Mouse (Mus musculus): Measurements from ENCODE around the gene Slc25a22. TPM values are rescaled to one million over a fixed set of nuclear protein-coding genes. Genes with fewer than 3 reads are reported as not detected.

The Slc25a22 gene
- 21.7 and 24.5 TPM in 2 replicates for polyA plus RNA-seq (2015; fragmentation: Nextera tagmentation; extraction: Ambion mirVana)

DNA sequence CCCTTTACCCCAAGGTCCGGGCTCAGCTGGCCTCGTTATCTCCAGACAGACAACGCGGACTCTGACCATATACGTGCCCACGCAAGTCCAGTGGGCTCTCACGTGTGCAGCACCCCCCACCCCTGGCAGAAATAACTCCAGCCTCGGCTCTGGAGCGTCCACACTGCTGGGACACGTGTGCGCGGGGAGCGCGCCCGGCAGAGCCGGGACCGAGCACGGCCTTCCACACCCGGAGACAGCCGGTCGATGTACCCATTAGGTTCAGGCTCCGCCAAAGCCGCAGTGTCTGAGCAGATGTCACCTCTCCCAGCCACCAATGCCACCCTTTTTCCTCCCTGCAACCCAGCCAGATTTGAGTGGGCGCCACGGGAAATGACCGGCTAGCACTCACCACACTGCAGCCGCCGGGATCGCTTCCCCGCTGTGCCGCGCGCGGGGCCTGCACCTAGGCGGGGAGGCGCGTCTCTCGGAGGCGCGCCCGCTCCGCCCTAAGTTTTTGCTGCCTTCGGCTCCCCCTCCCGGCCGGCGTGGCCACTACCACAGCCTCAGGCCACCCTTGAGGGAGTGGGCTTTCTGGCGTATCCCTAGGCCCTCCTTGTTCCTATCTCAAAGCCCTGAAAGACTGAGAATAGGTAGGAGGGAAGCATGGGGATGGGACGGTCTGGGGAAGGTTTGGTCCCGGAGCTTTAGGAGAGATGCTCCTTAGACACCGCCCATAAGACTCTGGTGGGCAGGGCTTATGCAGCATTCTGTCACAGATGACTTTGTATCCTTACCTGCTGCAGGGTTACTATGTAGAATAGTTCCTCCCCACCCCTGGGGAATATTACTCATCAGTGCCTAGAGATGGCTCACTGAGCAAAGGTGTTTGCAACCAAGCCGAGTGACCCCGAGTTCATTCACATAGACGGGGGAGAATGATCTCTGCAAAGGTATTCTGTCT, at the start of gene Slc25a22:
Slc25a22 (minus strand) TSS at position 715 of the 943 bp plus-strand sequence.
- Histone ChIP-seq H3K4me2 (ENCODE audit: low read depth, low read length) (peak within 1 kb of the TSS; percentile 97), H3K27me3 (ENCODE audit: control insufficient read depth, insufficient read depth, low read depth, low read length) (no peaks in the 10 kb centered on the region), H3K36me3 (ENCODE audit: control insufficient read depth, insufficient read depth, low read length) (peaks cover 7% of the 10 kb centered on the region; the same call in 1 of the 2 replicates), H3K4me1 (replicated peaks; ENCODE audit: control insufficient read depth, insufficient read depth, low read length) (peaks cover 32% of the 10 kb centered on the region), H3K27ac (ENCODE audit: low read length) (peak within 1 kb of the TSS; percentile 24; the same call in 1 of the 2 replicates), H3K9ac (ENCODE audit: low read length) (peak within 1 kb of the TSS; percentile 81), H3K4me3 (ENCODE audit: low read length) (peak within 1 kb of the TSS; percentile 72), H3K9me3 (ENCODE audit: control insufficient read depth, low read length) (no peaks in the 10 kb centered on the region)
- WGBS = 6% methylated on average over 53 of the region's 53 CpGs
- peak; percentile 80 for ATAC-seq (ENCODE audit: low read depth)

DNA sequence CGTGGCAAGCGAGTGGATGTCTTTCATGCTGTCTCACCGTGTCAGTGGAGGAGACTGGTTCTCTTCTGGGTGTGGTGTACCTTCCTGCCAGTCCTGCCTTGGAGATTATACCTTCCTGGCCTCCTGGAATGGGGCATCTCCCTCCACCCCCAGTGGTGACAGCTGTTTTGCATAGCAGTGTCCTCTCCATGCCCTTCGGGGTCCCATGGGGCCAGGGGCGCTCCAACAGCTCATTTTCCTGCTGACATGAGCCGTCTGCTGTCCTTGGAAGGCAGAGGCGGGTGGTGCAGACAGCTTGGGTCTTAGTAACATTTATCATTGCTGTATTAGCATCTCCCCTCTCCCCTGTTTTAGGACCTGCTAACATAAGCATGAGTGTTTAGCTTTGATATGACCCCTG, 49.4 kb upstream of the Slc25a22 start:
- 60% methylated on average over 7 of the region's 7 CpGs for WGBS

DNA sequence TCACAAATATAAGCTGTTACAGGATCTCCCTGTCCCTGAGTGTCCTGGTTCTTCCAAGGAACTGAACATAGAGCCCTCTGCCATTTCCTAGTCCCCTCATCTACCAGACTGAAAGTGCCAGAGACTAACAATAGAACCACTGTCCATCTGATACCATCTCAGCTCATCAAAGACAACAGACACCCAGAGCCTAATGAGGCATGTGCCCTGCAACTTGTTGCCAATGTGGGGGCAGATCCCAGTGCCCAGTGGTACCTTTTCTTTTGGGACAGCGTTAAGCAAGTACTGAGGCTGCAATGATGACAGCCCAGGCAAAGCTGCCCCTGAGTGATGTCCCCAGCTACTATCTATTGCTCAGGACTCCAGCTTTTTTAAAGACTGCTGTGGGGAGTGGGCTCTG, 48.5 kb upstream of the Slc25a22 start:
- H3K4me3 ChIP-seq (ENCODE audit: low read length) = no peak overlapping the region
- 92% methylated on average over 1 of the region's 1 CpGs for WGBS

More for the DNA sequence above, 49.4 kb upstream of the Slc25a22 start:
- H3K27me3 ChIP-seq (ENCODE audit: control insufficient read depth, insufficient read depth, low read depth, low read length) = peaks cover 4% of the 10 kb centered on the region
- H3K9ac ChIP-seq (ENCODE audit: low read length) = no peak overlapping the region
- ATAC-seq (ENCODE audit: low read depth) = no peak
- no peak overlapping the region for H3K4me3 ChIP-seq (ENCODE audit: low read length)
- no peak overlapping the region for H3K27ac ChIP-seq (ENCODE audit: low read length)
- H3K4me1 ChIP-seq (replicated peaks; ENCODE audit: control insufficient read depth, insufficient read depth, low read length) = peaks cover 8% of the 10 kb centered on the region
- no peak overlapping the region for H3K4me2 ChIP-seq (ENCODE audit: low read depth, low read length)
- H3K9me3 ChIP-seq (ENCODE audit: control insufficient read depth, low read length) = no peaks in the 10 kb centered on the region
- H3K36me3 ChIP-seq (ENCODE audit: control insufficient read depth, insufficient read depth, low read length) = no peaks in the 10 kb centered on the region; the same call in 1 of the 2 replicates

DNA sequence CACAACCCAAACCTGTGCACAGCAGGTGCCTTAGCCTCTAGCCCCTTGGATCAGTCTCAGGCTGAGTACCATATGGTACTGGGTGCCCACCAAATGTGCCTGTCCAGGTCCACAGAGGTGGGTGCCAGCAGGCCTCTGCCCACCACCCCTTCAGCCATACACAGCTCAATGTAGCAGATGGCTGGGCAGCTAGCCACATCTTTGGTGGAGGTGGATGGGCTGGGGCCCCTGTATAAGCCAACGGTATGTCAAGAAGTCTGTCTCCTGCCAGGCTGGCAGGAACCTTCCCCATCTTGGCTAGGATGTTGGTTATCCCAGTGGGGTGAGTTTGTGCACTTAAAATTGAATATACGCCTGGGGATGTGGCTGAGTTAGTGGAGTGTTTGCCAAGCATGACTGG, 47.9 kb upstream of the Slc25a22 start:
- no peaks in the 10 kb centered on the region for H3K9me3 ChIP-seq (ENCODE audit: control insufficient read depth, low read length)
- H3K9ac ChIP-seq (ENCODE audit: low read length) = no peak overlapping the region
- no peaks in the 10 kb centered on the region for H3K36me3 ChIP-seq (ENCODE audit: control insufficient read depth, insufficient read depth, low read length)
- H3K4me1 ChIP-seq (replicated peaks; ENCODE audit: control insufficient read depth, insufficient read depth, low read length) = peaks cover 19% of the 10 kb centered on the region
- ATAC-seq (ENCODE audit: low read depth) = no peak
- no peak overlapping the region for H3K4me3 ChIP-seq (ENCODE audit: low read length)
- no peak overlapping the region for H3K27ac ChIP-seq (ENCODE audit: low read length)
- H3K4me2 ChIP-seq (ENCODE audit: low read depth, low read length) = no peak overlapping the region
- WGBS = 72% methylated on average over 2 of the region's 2 CpGs
- H3K27me3 ChIP-seq (ENCODE audit: control insufficient read depth, insufficient read depth, low read depth, low read length) = peaks cover 4% of the 10 kb centered on the region

More for the DNA sequence above, 48.5 kb upstream of the Slc25a22 start:
- H3K36me3 ChIP-seq (ENCODE audit: control insufficient read depth, insufficient read depth, low read length) = no peaks in the 10 kb centered on the region
- peaks cover 15% of the 10 kb centered on the region for H3K4me1 ChIP-seq (replicated peaks; ENCODE audit: control insufficient read depth, insufficient read depth, low read length)
- H3K9ac ChIP-seq (ENCODE audit: low read length) = no peak overlapping the region
- H3K27ac ChIP-seq (ENCODE audit: low read length) = no peak overlapping the region
- H3K9me3 ChIP-seq (ENCODE audit: control insufficient read depth, low read length) = no peaks in the 10 kb centered on the region
- no peak overlapping the region for H3K4me2 ChIP-seq (ENCODE audit: low read depth, low read length)
- ATAC-seq (ENCODE audit: low read depth) = no peak
- H3K27me3 ChIP-seq (ENCODE audit: control insufficient read depth, insufficient read depth, low read depth, low read length) = peaks cover 4% of the 10 kb centered on the region

DNA sequence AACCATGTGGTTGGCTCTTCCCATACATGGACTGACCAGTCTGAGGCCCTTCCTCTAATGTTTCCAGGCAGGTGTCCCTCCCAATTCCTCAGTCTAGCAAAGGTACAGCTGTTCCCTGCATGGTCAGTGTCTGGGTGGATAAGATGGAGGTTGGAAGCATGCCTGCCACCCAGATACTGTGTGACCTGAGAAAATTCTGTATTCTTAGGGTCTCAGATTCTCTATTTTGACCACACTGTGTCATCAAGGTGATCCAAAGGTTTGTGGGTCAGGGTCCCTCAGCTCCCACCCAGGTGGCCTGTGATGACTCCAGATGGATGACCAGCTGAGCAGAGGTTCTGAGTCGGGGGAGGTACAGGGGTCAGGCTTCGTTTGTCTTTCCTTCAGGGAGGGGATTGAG, 47.5 kb upstream of the Slc25a22 start:
- Histone ChIP-seq H3K4me1 (replicated peaks; ENCODE audit: control insufficient read depth, insufficient read depth, low read length) (peaks cover 19% of the 10 kb centered on the region), H3K4me3 (ENCODE audit: low read length) (no peak overlapping the region), H3K27ac (ENCODE audit: low read length) (no peak overlapping the region), H3K4me2 (ENCODE audit: low read depth, low read length) (no peak overlapping the region), H3K36me3 (ENCODE audit: control insufficient read depth, insufficient read depth, low read length) (no peaks in the 10 kb centered on the region), H3K27me3 (ENCODE audit: control insufficient read depth, insufficient read depth, low read depth, low read length) (peaks cover 4% of the 10 kb centered on the region), H3K9me3 (ENCODE audit: control insufficient read depth, low read length) (no peaks in the 10 kb centered on the region), H3K9ac (ENCODE audit: low read length) (no peak overlapping the region)
- no peak for ATAC-seq (ENCODE audit: low read depth)
- 61% methylated on average over 2 of the region's 2 CpGs for WGBS

DNA sequence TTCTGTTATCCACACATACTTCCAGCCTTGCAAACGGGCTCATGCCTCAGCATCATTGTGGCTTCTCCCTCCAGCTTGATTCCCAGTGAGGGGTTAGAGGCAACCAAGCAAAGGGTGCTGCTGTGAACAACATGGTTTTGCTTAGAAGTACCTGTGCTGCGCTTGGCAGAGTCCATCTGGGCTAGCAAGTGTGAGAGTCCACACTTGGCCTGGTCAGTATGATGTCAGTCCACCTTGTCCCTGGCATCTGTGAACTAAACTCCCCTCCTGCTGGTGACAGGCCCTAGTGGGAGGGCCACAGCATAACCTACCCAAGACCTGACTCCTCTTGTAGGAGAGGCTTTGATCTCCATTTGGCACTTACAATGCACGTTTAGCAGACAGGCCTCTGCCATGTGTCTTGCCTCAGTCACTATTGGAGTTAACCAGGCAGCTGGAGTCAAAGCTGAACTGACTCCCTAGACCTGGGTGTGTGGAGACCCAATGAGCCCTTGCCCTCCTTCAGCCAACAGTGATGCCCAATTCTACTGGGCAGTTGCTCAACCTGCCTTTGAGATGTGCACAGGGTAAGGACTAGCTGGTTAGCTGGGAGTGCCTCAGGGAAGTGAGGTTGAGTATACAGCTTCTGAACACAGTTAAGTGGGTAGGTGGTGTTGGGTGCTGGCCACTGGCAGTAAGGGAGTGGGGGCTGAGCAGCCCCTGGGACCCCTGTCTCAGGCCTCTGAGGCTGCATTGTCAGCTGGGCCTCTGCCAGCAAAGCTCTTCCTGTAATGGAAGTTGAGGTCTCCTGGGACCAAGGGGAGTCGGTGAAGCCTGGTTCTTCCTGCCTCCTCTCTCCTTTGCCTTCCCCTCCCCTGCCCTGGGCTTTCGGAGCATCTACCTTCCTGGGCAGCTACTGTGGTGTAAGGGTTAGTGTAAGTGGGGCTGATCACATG, 46.8 kb upstream of the Slc25a22 start:
- H3K4me1 ChIP-seq (replicated peaks; ENCODE audit: control insufficient read depth, insufficient read depth, low read length) = peaks cover 19% of the 10 kb centered on the region
- H3K9ac ChIP-seq (ENCODE audit: low read length) = no peak overlapping the region
- no peaks in the 10 kb centered on the region for H3K9me3 ChIP-seq (ENCODE audit: control insufficient read depth, low read length)
- H3K4me2 ChIP-seq (ENCODE audit: low read depth, low read length) = no peak overlapping the region
- peaks cover 4% of the 10 kb centered on the region for H3K27me3 ChIP-seq (ENCODE audit: control insufficient read depth, insufficient read depth, low read depth, low read length)
- no peaks in the 10 kb centered on the region for H3K36me3 ChIP-seq (ENCODE audit: control insufficient read depth, insufficient read depth, low read length)
- no peak for ATAC-seq (ENCODE audit: low read depth)
- no peak overlapping the region for H3K27ac ChIP-seq (ENCODE audit: low read length)
- 68% methylated on average over 5 of the region's 5 CpGs for WGBS
- H3K4me3 ChIP-seq (ENCODE audit: low read length) = no peak overlapping the region

DNA sequence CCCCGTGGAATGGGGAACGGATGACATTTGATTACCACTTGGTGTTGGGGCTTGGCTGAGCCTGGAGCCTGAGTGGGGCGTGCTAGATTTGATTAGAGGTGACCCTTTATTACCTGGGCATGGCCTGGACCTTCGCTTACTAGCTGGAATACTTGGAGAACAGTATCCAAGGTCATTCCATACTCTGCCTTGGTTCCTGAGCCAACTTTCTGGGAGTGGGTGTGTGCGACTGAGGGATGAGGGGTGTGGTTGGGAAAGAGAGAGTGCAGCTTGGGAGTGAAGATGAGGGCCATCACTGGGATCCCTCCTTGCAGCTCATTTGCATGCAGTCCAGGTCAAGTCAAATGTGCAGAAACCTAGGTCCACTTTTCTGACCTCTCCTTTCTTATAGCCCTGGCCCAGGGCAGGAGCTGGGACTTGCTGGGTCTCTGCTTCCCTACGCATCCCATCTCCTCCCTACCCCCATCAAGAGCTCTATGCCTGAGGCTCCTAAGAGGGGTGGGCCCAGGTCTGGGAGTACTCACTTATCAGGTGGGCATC, 45.5 kb upstream of the Slc25a22 start:
- H3K4me2 ChIP-seq (ENCODE audit: low read depth, low read length) = no peak overlapping the region
- whole genome bisulfite sequencing = 82% methylated on average over 6 of the region's 6 CpGs
- no peaks in the 10 kb centered on the region for H3K9me3 ChIP-seq (ENCODE audit: control insufficient read depth, low read length)
- ATAC-seq (ENCODE audit: low read depth) = no peak
- H3K9ac ChIP-seq (ENCODE audit: low read length) = no peak overlapping the region
- peaks cover 23% of the 10 kb centered on the region for H3K4me1 ChIP-seq (replicated peaks; ENCODE audit: control insufficient read depth, insufficient read depth, low read length)
- H3K4me3 ChIP-seq (ENCODE audit: low read length) = no peak overlapping the region
- peaks cover 4% of the 10 kb centered on the region for H3K27me3 ChIP-seq (ENCODE audit: control insufficient read depth, insufficient read depth, low read depth, low read length)
- no peak overlapping the region for H3K27ac ChIP-seq (ENCODE audit: low read length)
- H3K36me3 ChIP-seq (ENCODE audit: control insufficient read depth, insufficient read depth, low read length) = no peaks in the 10 kb centered on the region

DNA sequence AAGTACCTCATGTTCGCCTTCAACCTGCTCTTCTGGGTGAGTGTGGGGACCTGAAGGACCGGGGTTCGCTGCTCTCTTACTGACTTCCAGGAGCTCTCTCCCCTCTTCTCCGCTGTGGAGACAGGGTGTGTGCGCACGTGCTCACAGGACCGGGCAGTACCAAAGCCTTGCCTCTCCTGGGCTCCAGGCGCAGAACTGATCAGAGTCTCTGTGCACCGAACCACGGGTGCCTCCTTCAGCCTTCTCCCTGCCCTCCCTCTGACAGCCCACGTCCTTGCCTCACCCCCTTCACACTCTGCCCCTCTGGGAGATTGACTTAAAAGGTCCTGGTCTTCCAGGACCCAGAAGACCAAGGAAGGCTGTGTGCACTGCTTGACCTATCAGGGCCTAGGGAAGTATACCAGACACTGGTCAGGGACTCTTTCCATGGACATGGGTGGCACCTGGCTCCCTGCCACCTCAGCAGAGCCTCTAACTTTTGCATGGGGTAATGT, 44.9 kb upstream of the Slc25a22 start:
- H3K9ac ChIP-seq (ENCODE audit: low read length) = peak overlapping the region; percentile 65
- peak overlapping the region; percentile 57 for H3K4me3 ChIP-seq (ENCODE audit: low read length)
- peak overlapping the region; percentile 98 for H3K4me2 ChIP-seq (ENCODE audit: low read depth, low read length)
- no peak for ATAC-seq (ENCODE audit: low read depth)
- peaks cover 29% of the 10 kb centered on the region for H3K4me1 ChIP-seq (replicated peaks; ENCODE audit: control insufficient read depth, insufficient read depth, low read length)
- WGBS = 25% methylated on average over 11 of the region's 11 CpGs
- no peak overlapping the region for H3K27ac ChIP-seq (ENCODE audit: low read length)
- no peaks in the 10 kb centered on the region for H3K36me3 ChIP-seq (ENCODE audit: control insufficient read depth, insufficient read depth, low read length)
- H3K9me3 ChIP-seq (ENCODE audit: control insufficient read depth, low read length) = no peaks in the 10 kb centered on the region
- H3K27me3 ChIP-seq (ENCODE audit: control insufficient read depth, insufficient read depth, low read depth, low read length) = peaks cover 4% of the 10 kb centered on the region

Measured in lung, embryonic 16.5 days (tissue).